Mouse (Mus musculus) erythroblast, embryonic 14.5 days (primary cell): ENCODE measurements around the gene Nav2.

ENCODE experiments used
- GATA1 ChIP-seq: IDR thresholded peaks from 2 replicates; pipeline ENCODE4 v1.6.1; 2012; ENCODE audit warnings: low read length, inconsistent platforms, mixed read lengths
- TAL1 ChIP-seq: IDR thresholded peaks from 3 replicates; pipeline ENCODE4 v1.6.1; 2012; ENCODE audit warnings: low read length, inconsistent platforms, mixed read lengths

- TF ChIP-seq TAL1 = no peak
- TF ChIP-seq GATA1 = no peak
Observed at GRCm38 (mm10) chr7:48981814-48982213, 73.3 kb downstream of the Nav2 start.
